Mouse (Mus musculus): ENCODE measurements around the gene Slbp. TPM values are rescaled to one million over a fixed set of nuclear protein-coding genes. Genes with fewer than 3 reads are reported as not detected.

Slbp gene
- polyA plus RNA-seq (2014; fragmentation: Nextera tagmentation; extraction: Ambion mirVana) = 214 and 230 TPM in 2 replicates

DNA sequence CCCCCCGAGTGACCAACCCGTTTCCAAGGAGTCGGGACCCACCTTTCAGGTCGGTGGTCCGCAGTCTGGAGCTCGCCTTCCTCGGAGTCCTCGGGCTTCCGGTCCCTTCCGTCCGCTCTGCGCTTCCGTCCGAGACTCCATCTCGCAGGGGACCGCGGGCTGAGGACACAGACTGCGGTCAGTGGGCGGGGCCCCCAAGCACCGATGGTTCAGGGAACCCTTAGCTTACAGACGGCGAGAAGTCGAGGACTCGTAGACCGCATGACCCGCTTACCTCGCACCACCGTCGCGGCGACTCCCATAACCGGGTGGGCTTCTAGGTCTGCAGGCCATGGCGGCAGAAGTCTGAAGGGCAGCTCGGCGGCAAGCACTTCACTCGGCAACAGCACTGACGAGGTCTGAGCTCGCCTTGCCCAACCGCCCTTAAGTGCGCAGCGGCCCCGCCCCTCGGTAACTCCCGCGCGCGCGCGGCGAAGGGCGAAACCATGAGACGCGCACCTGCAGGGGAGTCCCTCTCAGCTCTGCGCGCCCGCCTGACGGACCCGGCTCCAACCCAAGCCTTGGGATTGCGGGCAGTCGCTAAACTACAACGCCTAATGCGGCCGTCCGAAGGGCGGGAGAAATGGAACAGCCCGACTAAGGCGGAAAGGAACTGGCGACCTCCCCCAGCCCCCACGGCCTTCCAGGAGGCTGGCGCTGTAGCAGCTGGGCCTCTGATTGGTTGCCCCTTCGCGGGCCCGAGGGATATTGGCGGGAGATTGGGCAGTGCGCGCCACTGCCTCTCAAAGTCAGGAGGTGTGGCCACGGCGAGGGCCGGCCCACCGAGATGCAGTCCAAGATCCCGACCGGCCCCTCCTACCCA, at the start of gene Slbp:
TSS of gene Slbp (minus strand) at position 654 of the 862 bp plus-strand sequence.
- DNase-seq (ENCODE audit: low spot score) (peak; percentile 99), ATAC-seq (replicated peaks; ENCODE audit: low FRiP score, low TSS enrichment, low read depth) (peak; percentile 95)
- Histone ChIP-seq H3K9me3 (ENCODE audit: control insufficient read depth, low read length) (no peaks in the 10 kb centered on the region), H3K4me1 (replicated peaks; ENCODE audit: control insufficient read depth, insufficient read depth, low read length) (peaks cover 27% of the 10 kb centered on the region), H3K27ac (ENCODE audit: low read depth) (peak within 1 kb of the TSS; percentile 98), H3K9ac (ENCODE audit: low read length) (peak within 1 kb of the TSS; percentile 75), H3K4me2 (ENCODE audit: low read length) (peak within 1 kb of the TSS; percentile 52), H3K27me3 (replicated peaks; ENCODE audit: control insufficient read depth, insufficient read depth, low read length) (no peaks in the 10 kb centered on the region), H3K4me3 (ENCODE audit: low read depth, low read length) (peak within 1 kb of the TSS; percentile 75), H3K36me3 (ENCODE audit: control insufficient read depth, insufficient read depth, low read length) (peaks cover 49% of the 10 kb centered on the region)
- WGBS = under 1% methylated on average over 81 of the region's 82 CpGs

DNA sequence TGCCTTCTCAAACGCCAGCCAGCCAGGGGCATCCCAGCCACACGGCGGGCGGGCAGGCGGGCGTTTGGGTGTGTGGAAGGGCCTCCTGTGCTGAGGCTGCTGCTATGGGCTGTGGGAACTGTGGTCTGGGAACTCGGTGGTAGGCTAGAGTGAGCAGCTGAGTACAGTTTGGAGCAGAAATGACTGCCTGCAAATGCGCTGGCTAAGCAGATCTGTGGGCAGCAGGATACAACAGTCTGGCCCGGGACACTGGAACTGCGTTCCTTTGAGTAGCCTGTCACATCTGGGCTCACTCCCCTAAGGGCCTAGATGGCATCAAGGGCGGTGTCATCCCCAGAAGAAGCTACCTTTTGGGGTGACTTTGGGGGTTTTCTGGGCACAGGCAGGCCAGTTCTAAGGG, 49.5 kb upstream of the Slbp start:
- no peak for ATAC-seq (replicated peaks; ENCODE audit: low FRiP score, low TSS enrichment, low read depth)
- DNase-seq (ENCODE audit: low spot score) = no peak
- H3K4me1 ChIP-seq (replicated peaks; ENCODE audit: control insufficient read depth, insufficient read depth, low read length) = peaks cover 33% of the 10 kb centered on the region
- no peak overlapping the region for H3K4me2 ChIP-seq (ENCODE audit: low read length)
- no peak overlapping the region for H3K9ac ChIP-seq (ENCODE audit: low read length)
- H3K9me3 ChIP-seq (ENCODE audit: control insufficient read depth, low read length) = no peaks in the 10 kb centered on the region
- WGBS = 81% methylated on average over 11 of the region's 11 CpGs
- H3K36me3 ChIP-seq (ENCODE audit: control insufficient read depth, insufficient read depth, low read length) = no peaks in the 10 kb centered on the region
- no peak overlapping the region for H3K4me3 ChIP-seq (ENCODE audit: low read depth, low read length)
- no peaks in the 10 kb centered on the region for H3K27me3 ChIP-seq (replicated peaks; ENCODE audit: control insufficient read depth, insufficient read depth, low read length)
- H3K27ac ChIP-seq (ENCODE audit: low read depth) = no peak overlapping the region

DNA sequence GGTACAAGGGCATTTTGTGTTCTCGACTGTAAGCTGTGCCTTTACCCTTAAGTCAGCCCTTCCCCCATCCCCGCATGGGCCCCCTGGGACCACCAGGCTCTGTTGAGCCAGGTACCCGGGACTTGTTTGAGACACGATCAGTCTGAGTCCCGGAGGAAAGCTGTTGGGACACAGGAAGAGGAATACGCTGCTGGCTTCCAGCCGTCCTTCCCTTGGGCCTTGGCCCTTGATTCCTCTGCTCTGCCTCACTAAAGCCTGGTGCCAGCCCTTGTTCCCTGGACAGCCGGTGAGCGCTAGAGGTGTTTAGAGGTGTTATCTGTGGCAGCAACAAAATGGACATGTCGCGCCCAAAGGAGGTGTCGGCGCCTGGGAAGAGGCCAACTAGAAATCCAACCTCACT, 47.6 kb upstream of the Slbp start:
- H3K4me1 ChIP-seq (replicated peaks; ENCODE audit: control insufficient read depth, insufficient read depth, low read length) = peaks cover 34% of the 10 kb centered on the region
- H3K9me3 ChIP-seq (ENCODE audit: control insufficient read depth, low read length) = no peaks in the 10 kb centered on the region
- H3K9ac ChIP-seq (ENCODE audit: low read length) = no peak overlapping the region
- no peaks in the 10 kb centered on the region; the same call in 1 of the 2 replicates for H3K27me3 ChIP-seq (replicated peaks; ENCODE audit: control insufficient read depth, insufficient read depth, low read length)
- 34% methylated on average over 13 of the region's 13 CpGs for WGBS
- no peak for DNase-seq (ENCODE audit: low spot score)
- no peaks in the 10 kb centered on the region for H3K36me3 ChIP-seq (ENCODE audit: control insufficient read depth, insufficient read depth, low read length)
- H3K27ac ChIP-seq (ENCODE audit: low read depth) = no peak overlapping the region
- ATAC-seq (replicated peaks; ENCODE audit: low FRiP score, low TSS enrichment, low read depth) = no peak
- H3K4me2 ChIP-seq (ENCODE audit: low read length) = no peak overlapping the region
- no peak overlapping the region for H3K4me3 ChIP-seq (ENCODE audit: low read depth, low read length)

DNA sequence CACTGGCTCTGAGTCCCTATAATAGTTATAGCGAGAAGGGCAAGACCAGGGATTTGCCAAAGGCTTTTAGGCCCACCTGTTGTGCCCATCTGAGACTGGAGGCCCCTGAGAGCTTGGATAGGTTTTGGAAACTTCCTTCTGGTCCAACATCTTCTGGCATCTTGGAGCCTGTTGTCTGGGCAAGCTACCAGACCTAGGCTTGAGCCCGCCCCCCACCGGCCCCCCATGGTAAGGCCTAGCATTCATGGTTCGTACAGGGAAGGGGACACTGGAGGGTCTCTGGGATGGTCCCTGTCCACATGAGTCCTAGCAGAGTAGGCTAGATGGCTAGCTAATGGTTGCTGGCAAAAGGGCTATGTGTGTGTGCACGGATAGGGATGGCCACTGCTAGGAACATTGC, 46.3 kb upstream of the Slbp start:
- Histone ChIP-seq H3K4me1 (replicated peaks; ENCODE audit: control insufficient read depth, insufficient read depth, low read length) (peaks cover 34% of the 10 kb centered on the region), H3K36me3 (ENCODE audit: control insufficient read depth, insufficient read depth, low read length) (no peaks in the 10 kb centered on the region), H3K9ac (ENCODE audit: low read length) (no peak overlapping the region), H3K4me2 (ENCODE audit: low read length) (no peak overlapping the region), H3K27me3 (replicated peaks; ENCODE audit: control insufficient read depth, insufficient read depth, low read length) (no peaks in the 10 kb centered on the region; the same call in 1 of the 2 replicates), H3K9me3 (ENCODE audit: control insufficient read depth, low read length) (no peaks in the 10 kb centered on the region), H3K27ac (ENCODE audit: low read depth) (no peak overlapping the region), H3K4me3 (ENCODE audit: low read depth, low read length) (no peak overlapping the region)
- ATAC-seq (replicated peaks; ENCODE audit: low FRiP score, low TSS enrichment, low read depth) (no peak), DNase-seq (ENCODE audit: low spot score) (no peak)
- 93% methylated on average over 5 of the region's 5 CpGs for WGBS

DNA sequence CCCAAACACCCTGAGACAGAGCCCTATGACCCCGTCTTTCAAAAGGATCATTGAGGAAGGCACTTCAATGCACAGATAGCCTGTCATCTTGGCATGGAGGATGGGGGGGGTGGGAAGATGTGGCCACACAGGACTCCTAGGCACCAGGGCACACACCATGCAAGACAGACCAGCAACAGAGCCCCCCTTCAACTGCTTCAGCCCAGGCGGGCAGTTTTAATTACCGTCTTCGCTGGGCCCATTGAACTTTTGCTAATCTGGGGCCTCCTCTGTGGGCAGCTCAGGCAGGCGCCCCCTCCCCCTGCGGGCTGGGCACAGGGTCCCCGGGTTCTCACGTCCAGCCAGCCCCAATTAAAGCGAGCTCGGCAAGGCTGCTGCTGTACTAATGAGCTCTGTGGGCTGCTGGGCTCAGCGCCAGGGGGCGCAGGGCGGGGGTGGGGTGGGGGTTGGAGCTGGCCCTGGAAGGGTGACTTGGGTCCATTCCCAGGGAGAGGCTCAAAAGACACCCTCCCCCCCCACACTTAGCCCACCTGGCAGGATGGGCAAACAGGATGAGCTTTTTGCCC, 45.7 kb upstream of the Slbp start:
- H3K27ac ChIP-seq (ENCODE audit: low read depth) = no peak overlapping the region
- no peaks in the 10 kb centered on the region for H3K9me3 ChIP-seq (ENCODE audit: control insufficient read depth, low read length)
- no peaks in the 10 kb centered on the region for H3K36me3 ChIP-seq (ENCODE audit: control insufficient read depth, insufficient read depth, low read length)
- H3K27me3 ChIP-seq (replicated peaks; ENCODE audit: control insufficient read depth, insufficient read depth, low read length) = no peaks in the 10 kb centered on the region; the same call in 1 of the 2 replicates
- H3K4me1 ChIP-seq (replicated peaks; ENCODE audit: control insufficient read depth, insufficient read depth, low read length) = peaks cover 36% of the 10 kb centered on the region
- no peak for ATAC-seq (replicated peaks; ENCODE audit: low FRiP score, low TSS enrichment, low read depth)
- no peak overlapping the region for H3K4me2 ChIP-seq (ENCODE audit: low read length)
- H3K4me3 ChIP-seq (ENCODE audit: low read depth, low read length) = no peak overlapping the region
- DNase-seq (ENCODE audit: low spot score) = no peak
- H3K9ac ChIP-seq (ENCODE audit: low read length) = no peak overlapping the region
- 37% methylated on average over 13 of the region's 13 CpGs for WGBS

DNA sequence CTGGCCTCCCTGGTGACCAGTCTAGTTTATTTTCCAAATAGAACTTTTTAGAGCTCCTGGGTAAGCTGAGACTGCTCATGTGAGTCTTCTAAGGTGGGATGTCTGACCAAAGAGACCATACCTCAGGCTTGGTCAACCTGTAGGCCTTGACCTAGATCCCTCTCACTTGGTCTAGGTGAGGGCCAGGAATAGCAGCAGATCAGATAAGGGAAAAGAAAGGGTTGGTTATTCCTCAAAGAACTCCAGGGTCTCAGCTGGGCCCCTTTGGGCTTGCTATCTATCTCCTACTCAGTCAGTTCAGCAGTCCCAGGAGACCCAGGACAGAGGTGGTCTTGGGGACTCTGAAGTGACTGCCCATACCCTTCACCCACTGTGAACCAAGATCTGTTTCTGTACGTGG, 45.2 kb upstream of the Slbp start:
- no peak overlapping the region for H3K4me2 ChIP-seq (ENCODE audit: low read length)
- H3K4me1 ChIP-seq (replicated peaks; ENCODE audit: control insufficient read depth, insufficient read depth, low read length) = peaks cover 41% of the 10 kb centered on the region
- H3K9me3 ChIP-seq (ENCODE audit: control insufficient read depth, low read length) = no peaks in the 10 kb centered on the region
- H3K4me3 ChIP-seq (ENCODE audit: low read depth, low read length) = no peak overlapping the region
- no peaks in the 10 kb centered on the region for H3K36me3 ChIP-seq (ENCODE audit: control insufficient read depth, insufficient read depth, low read length)
- no peak for DNase-seq (ENCODE audit: low spot score)
- H3K9ac ChIP-seq (ENCODE audit: low read length) = no peak overlapping the region
- H3K27me3 ChIP-seq (replicated peaks; ENCODE audit: control insufficient read depth, insufficient read depth, low read length) = no peaks in the 10 kb centered on the region; the same call in 1 of the 2 replicates
- no peak for ATAC-seq (replicated peaks; ENCODE audit: low FRiP score, low TSS enrichment, low read depth)
- no peak overlapping the region for H3K27ac ChIP-seq (ENCODE audit: low read depth)
- WGBS = 89% methylated on average over 1 of the region's 1 CpGs

DNA sequence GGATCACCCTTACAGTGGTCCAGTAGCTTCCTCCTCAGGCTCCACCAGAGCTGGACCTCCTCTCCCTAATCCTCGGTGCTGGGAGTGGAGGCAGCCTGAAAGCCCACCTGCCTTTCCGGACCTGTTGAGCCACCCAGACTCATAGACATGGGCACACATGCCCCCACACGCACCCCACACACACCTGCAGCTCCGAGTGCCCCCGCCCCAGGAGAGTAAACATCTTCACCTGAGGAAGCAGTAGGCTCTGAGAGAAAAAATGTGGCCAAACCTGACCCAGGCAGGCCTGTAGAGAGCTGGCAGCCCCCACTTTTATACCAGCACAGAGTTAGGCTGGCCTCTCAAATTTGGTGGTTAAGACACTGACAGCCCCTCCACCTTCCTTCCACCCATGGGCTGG, 44.1 kb upstream of the Slbp start:
- no peaks in the 10 kb centered on the region; the same call in 1 of the 2 replicates for H3K27me3 ChIP-seq (replicated peaks; ENCODE audit: control insufficient read depth, insufficient read depth, low read length)
- H3K9me3 ChIP-seq (ENCODE audit: control insufficient read depth, low read length) = no peaks in the 10 kb centered on the region
- DNase-seq (ENCODE audit: low spot score) (no peak), ATAC-seq (replicated peaks; ENCODE audit: low FRiP score, low TSS enrichment, low read depth) (no peak)
- 58% methylated on average over 5 of the region's 5 CpGs for WGBS
- no peak overlapping the region for H3K9ac ChIP-seq (ENCODE audit: low read length)
- peaks cover 49% of the 10 kb centered on the region for H3K4me1 ChIP-seq (replicated peaks; ENCODE audit: control insufficient read depth, insufficient read depth, low read length)
- 0 out of 2 replicates have a peak overlapping the region, but pooled peaks have one; percentile 24 for H3K27ac ChIP-seq (ENCODE audit: low read depth)
- H3K4me2 ChIP-seq (ENCODE audit: low read length) = no peak overlapping the region
- H3K4me3 ChIP-seq (ENCODE audit: low read depth, low read length) = no peak overlapping the region
- H3K36me3 ChIP-seq (ENCODE audit: control insufficient read depth, insufficient read depth, low read length) = no peaks in the 10 kb centered on the region

DNA sequence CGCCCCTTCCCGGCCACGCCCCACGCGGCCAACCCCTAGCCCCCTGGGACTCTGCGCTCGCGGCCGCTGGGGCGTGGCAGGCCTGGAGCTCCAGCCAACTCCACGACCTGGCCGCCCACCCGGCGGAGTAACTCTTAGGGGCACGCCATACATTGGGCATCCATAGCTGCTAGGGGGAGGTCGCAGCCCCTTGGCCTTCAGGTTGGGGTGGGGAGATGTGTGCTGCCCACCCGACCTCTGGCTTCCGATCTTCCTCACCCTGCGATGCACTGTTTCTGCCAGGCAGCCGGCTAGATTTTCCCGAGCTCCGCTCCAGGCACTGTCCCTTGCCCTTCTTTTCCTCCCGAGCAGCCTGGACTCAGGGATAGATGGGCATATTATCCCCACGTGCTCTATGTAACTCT, 43.3 kb upstream of the Slbp start:
- Histone ChIP-seq H3K27ac (ENCODE audit: low read depth) (peak overlapping the region; percentile 24), H3K9ac (ENCODE audit: low read length) (peak overlapping the region; percentile 66), H3K4me1 (replicated peaks; ENCODE audit: control insufficient read depth, insufficient read depth, low read length) (peaks cover 49% of the 10 kb centered on the region), H3K4me3 (ENCODE audit: low read depth, low read length) (peak overlapping the region; percentile 41), H3K27me3 (replicated peaks; ENCODE audit: control insufficient read depth, insufficient read depth, low read length) (no peaks in the 10 kb centered on the region; the same call in 1 of the 2 replicates), H3K4me2 (ENCODE audit: low read length) (peak overlapping the region; percentile 81), H3K36me3 (ENCODE audit: control insufficient read depth, insufficient read depth, low read length) (no peaks in the 10 kb centered on the region), H3K9me3 (ENCODE audit: control insufficient read depth, low read length) (no peaks in the 10 kb centered on the region)
- 7% methylated on average over 24 of the region's 24 CpGs for WGBS
- ATAC-seq (replicated peaks; ENCODE audit: low FRiP score, low TSS enrichment, low read depth) (peak; percentile 33), DNase-seq (ENCODE audit: low spot score) (peak; percentile 73)
